Mouse (Mus musculus): Measurements from ENCODE around the gene Irs2. TPM values are rescaled to one million over a fixed set of nuclear protein-coding genes. Genes with fewer than 3 reads are reported as not detected.
A peak's percentile ranks its signal among the peaks of the same experiment; 100 is the strongest.

Gene Irs2
- total and polyA plus RNA-seq, 2 experiments from 2014 or later: 1.6 to 39.3 TPM

DNA sequence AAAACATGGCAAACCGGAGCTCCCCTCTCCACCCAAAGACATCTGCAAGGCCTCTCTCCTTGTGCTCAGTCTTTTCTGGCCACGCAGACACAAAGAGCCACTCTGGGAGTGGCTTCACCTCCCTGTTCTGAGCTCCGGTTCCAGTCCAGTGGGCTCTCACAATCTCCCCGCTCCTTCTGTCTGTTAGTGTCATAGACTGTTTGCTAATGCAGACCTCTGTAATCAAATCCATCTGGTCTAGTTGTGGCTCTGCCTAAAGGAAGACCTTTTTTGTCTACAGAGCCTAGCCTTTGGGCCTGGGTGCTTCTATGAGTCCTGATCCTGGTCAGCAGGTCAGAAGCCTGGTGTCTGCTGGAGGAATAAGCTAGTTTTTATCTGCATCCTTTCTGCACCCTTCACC, 56.7 kb downstream of the Irs2 start:
- H3K4me1 ChIP-seq (ENCODE audit: control insufficient read depth, insufficient read depth): peaks cover 17% of the 10 kb centered on the region
- 86% methylated on average over 4 of the region's 4 CpGs for WGBS

DNA sequence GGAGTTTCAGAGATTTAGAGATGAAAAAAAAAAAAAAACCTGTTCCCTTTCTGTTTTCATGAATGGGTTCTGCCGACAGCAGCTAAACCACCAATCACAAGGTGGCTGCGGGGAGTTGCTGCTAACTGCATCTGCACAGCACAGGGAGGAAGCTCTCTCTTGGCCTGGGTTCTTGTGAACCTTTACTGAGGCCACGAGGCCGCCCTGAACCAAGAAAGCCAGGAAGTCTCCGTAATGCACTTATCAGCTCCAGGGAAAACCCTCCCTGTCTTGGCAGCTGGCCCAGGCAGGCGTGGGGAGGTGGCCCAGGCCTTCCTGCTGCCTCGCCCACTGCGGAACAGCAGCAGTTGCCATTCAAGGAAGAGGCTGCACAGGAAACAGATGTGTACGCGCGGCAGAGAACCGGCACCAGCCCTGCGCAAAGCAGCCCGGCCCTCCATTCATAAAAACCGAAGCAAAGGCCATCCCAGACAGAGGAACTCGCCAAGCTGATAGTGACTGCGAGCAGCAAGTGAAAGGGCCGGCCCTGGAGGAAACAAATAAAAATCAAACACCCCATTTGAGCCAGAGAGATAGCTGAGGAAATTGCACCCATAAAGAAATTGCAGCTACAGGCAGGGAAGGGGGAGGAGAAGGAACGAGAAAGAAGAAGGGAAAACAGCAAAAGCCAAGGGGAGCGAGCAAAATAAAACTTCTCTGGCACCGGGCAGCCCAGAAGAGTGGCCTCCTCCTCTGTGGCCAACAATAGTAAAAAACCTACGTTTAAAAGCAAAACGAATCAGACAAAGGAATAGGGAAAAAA, 62.1 kb downstream of the Irs2 start:
- peaks cover 16% of the 10 kb centered on the region for H3K4me1 ChIP-seq (ENCODE audit: control insufficient read depth, insufficient read depth)
- WGBS: 5% methylated on average over 23 of the region's 23 CpGs
- H3K4me2 ChIP-seq (ENCODE audit: low read depth, low read length): peak overlapping the region; percentile 56
- H3K9ac ChIP-seq (replicated peaks; ENCODE audit: low read depth, low read length): no peak overlapping the region; the same call in 1 of the 2 replicates
- H3K9me3 ChIP-seq (replicated peaks; ENCODE audit: control insufficient read depth, low read length): no peaks in the 10 kb centered on the region
- DNase-seq (ENCODE audit: low spot score) (peak; percentile 92), ATAC-seq (ENCODE audit: insufficient read depth, low read depth) (peak; percentile 94)
- peak overlapping the region; percentile 5; the same call in 1 of the 2 replicates for H3K27ac ChIP-seq (ENCODE audit: low read depth)
- peak overlapping the region; percentile 20 for H3K4me3 ChIP-seq (ENCODE audit: low read depth, low read length)
- TF ChIP-seq EP300 (IDR thresholded peaks at IDR 0.05; ENCODE audit: low read depth) (peak; percentile 90), CTCF (IDR thresholded peaks at IDR 0.05; ENCODE audit: low read depth) (no peak)
- peaks cover 3% of the 10 kb centered on the region; the same call in 1 of the 2 replicates for H3K27me3 ChIP-seq (ENCODE audit: control insufficient read depth, insufficient read depth, low read length)
- no peaks in the 10 kb centered on the region for H3K36me3 ChIP-seq (replicated peaks; ENCODE audit: control insufficient read depth, insufficient read depth, low read length)

More for the DNA sequence above, 56.7 kb downstream of the Irs2 start:
- no peak overlapping the region for H3K4me3 ChIP-seq (ENCODE audit: low read depth, low read length)
- no peak overlapping the region for H3K27ac ChIP-seq (ENCODE audit: low read depth)
- H3K4me2 ChIP-seq (ENCODE audit: low read depth, low read length): no peak overlapping the region
- ATAC-seq (ENCODE audit: insufficient read depth, low read depth): no peak
- H3K9ac ChIP-seq (replicated peaks; ENCODE audit: low read depth, low read length): no peak overlapping the region
- H3K9me3 ChIP-seq (replicated peaks; ENCODE audit: control insufficient read depth, low read length): no peaks in the 10 kb centered on the region
- H3K36me3 ChIP-seq (replicated peaks; ENCODE audit: control insufficient read depth, insufficient read depth, low read length): no peaks in the 10 kb centered on the region
- no peak for TF ChIP-seq CTCF (IDR thresholded peaks at IDR 0.05; ENCODE audit: low read depth)
- no peak for TF ChIP-seq EP300 (IDR thresholded peaks at IDR 0.05; ENCODE audit: low read depth)
- 0 out of 2 replicates have a peak, but pooled peaks cover 13% of the 10 kb centered on the region for H3K27me3 ChIP-seq (ENCODE audit: control insufficient read depth, insufficient read depth, low read length)
- no peak for DNase-seq (ENCODE audit: low spot score)

DNA sequence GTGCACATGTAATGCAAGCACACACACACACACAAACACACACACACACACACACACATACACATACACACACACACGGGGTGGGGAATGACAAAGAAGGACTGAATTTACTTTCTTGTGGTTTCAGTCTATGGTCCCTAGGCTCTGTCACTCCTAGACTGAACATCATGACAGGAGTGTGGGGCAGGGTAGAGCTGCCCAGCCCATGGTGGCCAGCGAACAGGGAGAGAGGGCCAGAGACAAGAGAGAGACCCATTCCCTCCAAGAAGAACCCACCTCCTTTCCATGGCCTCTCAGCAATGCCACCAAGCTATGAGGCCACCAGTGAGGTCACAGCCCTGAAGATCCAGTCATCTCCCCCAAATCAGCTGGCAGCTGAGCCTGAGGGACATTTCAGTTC, 62.8 kb downstream of the Irs2 start:
- no peak for TF ChIP-seq EP300 (IDR thresholded peaks at IDR 0.05; ENCODE audit: low read depth)
- Histone ChIP-seq H3K36me3 (replicated peaks; ENCODE audit: control insufficient read depth, insufficient read depth, low read length) (no peaks in the 10 kb centered on the region), H3K4me3 (ENCODE audit: low read depth, low read length) (no peak overlapping the region), H3K27me3 (ENCODE audit: control insufficient read depth, insufficient read depth, low read length) (peaks cover 3% of the 10 kb centered on the region; the same call in 1 of the 2 replicates), H3K9me3 (replicated peaks; ENCODE audit: control insufficient read depth, low read length) (no peaks in the 10 kb centered on the region), H3K9ac (replicated peaks; ENCODE audit: low read depth, low read length) (no peak overlapping the region), H3K27ac (ENCODE audit: low read depth) (no peak overlapping the region), H3K4me2 (ENCODE audit: low read depth, low read length) (0 out of 2 replicates have a peak overlapping the region, but pooled peaks have one; percentile 56), H3K4me1 (ENCODE audit: control insufficient read depth, insufficient read depth) (peaks cover 16% of the 10 kb centered on the region)
- no peak for DNase-seq (ENCODE audit: low spot score)
- ATAC-seq (ENCODE audit: insufficient read depth, low read depth): no peak
- 55% methylated on average over 2 of the region's 2 CpGs for WGBS

DNA sequence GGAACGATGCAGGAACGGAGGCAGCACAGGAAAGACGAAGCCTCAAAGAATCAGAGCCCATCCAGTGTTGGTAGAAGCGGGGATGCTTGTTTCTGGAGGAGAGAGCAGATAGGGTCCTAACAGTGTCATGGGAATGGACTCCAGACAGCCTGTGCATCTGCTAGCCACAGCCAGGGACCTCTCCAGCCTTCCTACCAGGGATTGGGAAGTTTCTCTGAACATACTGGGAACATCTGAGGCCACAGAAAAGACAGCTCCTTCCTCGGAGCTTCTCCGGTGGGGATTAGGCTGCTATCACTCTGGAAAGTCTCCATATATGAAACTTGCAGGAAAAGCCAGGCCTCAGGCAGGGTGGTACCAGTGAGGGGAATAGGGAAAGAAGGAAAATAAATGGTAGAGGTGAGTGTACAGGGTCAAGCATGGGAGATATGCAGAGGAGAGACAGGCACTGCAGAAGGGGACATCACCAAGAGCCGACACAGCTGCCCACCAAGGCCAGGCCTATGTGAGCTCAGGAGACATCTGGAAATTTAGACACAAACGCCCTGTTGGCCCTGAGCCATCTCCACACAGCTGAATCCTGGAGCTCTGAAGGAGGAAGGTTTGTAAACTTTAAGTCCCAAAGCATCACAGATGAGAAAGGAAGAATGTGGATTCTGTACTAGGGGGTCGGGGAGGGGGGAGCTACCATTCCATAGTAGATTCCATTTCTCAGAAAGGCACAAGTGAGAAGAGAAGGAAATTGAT, 64.8 kb downstream of the Irs2 start:
- H3K4me1 ChIP-seq (ENCODE audit: control insufficient read depth, insufficient read depth): peaks cover 9% of the 10 kb centered on the region
- H3K9me3 ChIP-seq (replicated peaks; ENCODE audit: control insufficient read depth, low read length): no peaks in the 10 kb centered on the region
- H3K27me3 ChIP-seq (ENCODE audit: control insufficient read depth, insufficient read depth, low read length): peaks cover 16% of the 10 kb centered on the region; the same call in 1 of the 2 replicates
- no peak for DNase-seq (ENCODE audit: low spot score)
- ATAC-seq (ENCODE audit: insufficient read depth, low read depth): no peak
- H3K9ac ChIP-seq (replicated peaks; ENCODE audit: low read depth, low read length): no peak overlapping the region
- no peak for TF ChIP-seq EP300 (IDR thresholded peaks at IDR 0.05; ENCODE audit: low read depth)
- no peak for TF ChIP-seq CTCF (IDR thresholded peaks at IDR 0.05; ENCODE audit: low read depth)
- no peak overlapping the region for H3K4me3 ChIP-seq (ENCODE audit: low read depth, low read length)
- no peaks in the 10 kb centered on the region for H3K36me3 ChIP-seq (replicated peaks; ENCODE audit: control insufficient read depth, insufficient read depth, low read length)
- H3K27ac ChIP-seq (ENCODE audit: low read depth): no peak overlapping the region
- no peak overlapping the region for H3K4me2 ChIP-seq (ENCODE audit: low read depth, low read length)
- 55% methylated on average over 9 of the region's 9 CpGs for WGBS

DNA sequence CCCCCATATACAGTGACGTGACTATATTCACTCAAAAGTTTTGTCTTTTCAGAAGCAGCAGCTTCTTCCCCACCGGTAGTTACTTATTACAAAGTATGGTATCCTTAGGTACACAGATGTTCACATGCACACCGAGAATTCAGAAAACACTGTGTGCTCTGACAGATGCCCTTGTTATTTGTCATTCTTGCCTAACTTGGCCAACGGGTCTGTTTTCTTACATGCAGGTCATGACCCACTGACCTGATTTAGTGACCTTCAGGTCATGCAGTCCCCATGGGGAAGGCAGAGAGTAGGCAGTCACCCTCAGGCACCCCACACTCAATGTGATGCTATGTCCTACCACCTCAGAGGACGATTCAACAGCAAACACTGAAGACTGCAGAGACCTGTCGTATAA, 68.4 kb downstream of the Irs2 start:
- H3K9ac ChIP-seq (replicated peaks; ENCODE audit: low read depth, low read length): no peak overlapping the region
- H3K36me3 ChIP-seq (replicated peaks; ENCODE audit: control insufficient read depth, insufficient read depth, low read length): no peaks in the 10 kb centered on the region
- H3K9me3 ChIP-seq (replicated peaks; ENCODE audit: control insufficient read depth, low read length): no peaks in the 10 kb centered on the region
- no peak overlapping the region for H3K27ac ChIP-seq (ENCODE audit: low read depth)
- no peaks in the 10 kb centered on the region for H3K4me1 ChIP-seq (ENCODE audit: control insufficient read depth, insufficient read depth)
- TF ChIP-seq EP300 (IDR thresholded peaks at IDR 0.05; ENCODE audit: low read depth): no peak
- TF ChIP-seq CTCF (IDR thresholded peaks at IDR 0.05; ENCODE audit: low read depth): no peak
- no peak overlapping the region for H3K4me3 ChIP-seq (ENCODE audit: low read depth, low read length)
- DNase-seq (ENCODE audit: low spot score) (no peak), ATAC-seq (ENCODE audit: insufficient read depth, low read depth) (no peak)
- 73% methylated on average over 6 of the region's 6 CpGs for WGBS
- no peak overlapping the region for H3K4me2 ChIP-seq (ENCODE audit: low read depth, low read length)
- H3K27me3 ChIP-seq (ENCODE audit: control insufficient read depth, insufficient read depth, low read length): peaks cover 22% of the 10 kb centered on the region; the same call in 1 of the 2 replicates

Data from heart, postnatal 0 days (tissue).